In the genomic region with DNA sequence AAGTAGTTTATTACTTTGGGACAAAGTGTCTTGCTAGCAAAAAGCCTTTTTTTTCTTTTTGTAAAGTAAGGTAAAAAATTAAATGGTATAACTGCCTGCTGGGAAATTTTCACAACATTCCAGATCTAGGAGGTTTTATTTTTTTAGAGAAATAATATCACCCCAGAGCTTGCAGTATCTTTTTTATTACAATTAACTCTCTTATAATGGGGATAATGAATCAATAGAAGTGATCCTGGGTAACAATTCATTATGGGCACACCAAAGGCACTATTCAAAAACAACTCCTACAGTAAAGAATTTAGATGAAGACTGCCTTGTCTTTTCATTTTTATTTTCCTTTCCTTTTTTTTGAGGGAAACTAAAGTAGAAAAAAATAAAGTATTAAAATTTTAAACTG, we compare ENCODE assay signal across 9 mouse cellular contexts. TPM values are rescaled to one million over a fixed set of nuclear protein-coding genes. Genes with fewer than 3 reads are reported as not detected.
A peak's percentile ranks its signal among the peaks of the same experiment; 100 is the strongest.
DNase-seq lines count a peak whose midpoint lies in the region; ATAC-seq and TF ChIP-seq lines count a peak whose summit lies in the region.
"Had no signal": no experiment of that assay in that cellular context is flagged by ENCODE, and none has a peak within 500 bp of the region (broad histone marks: within the 10 kb centered on the region; RNA-seq: fewer than 3 reads in every experiment).

No protein-coding gene starts in this region.

- no peak overlapping the region for H3K9ac ChIP-seq in heart, postnatal 0 days (replicated peaks; ENCODE audit: low read depth, low read length)
- no peak overlapping the region for H3K9ac ChIP-seq in neural tube, embryonic 13.5 days
- H3K9ac ChIP-seq in hindbrain, postnatal 0 days (replicated peaks; ENCODE audit: low read length): no peak overlapping the region

- intact Hi-C loops in heart, postnatal 36 days (cut with DNase I): loop anchor here (10.0 kb wide), 1 partner anchor 320 kb away; the partner anchor contains the start of gene Ccdc88a

- peaks cover 19% of the 10 kb centered on the region for H3K4me1 ChIP-seq in heart, postnatal 0 days (ENCODE audit: control insufficient read depth, insufficient read depth)
- H3K4me1 ChIP-seq in neural tube, embryonic 13.5 days (replicated peaks): peaks cover 28% of the 10 kb centered on the region
- no peaks in the 10 kb centered on the region for H3K4me1 ChIP-seq in hindbrain, postnatal 0 days (ENCODE audit: insufficient read depth, low read length)

- peak overlapping the region; percentile 67; the same call in 1 of the 2 replicates for H3K4me2 ChIP-seq in heart, postnatal 0 days (ENCODE audit: low read depth, low read length)
- peak overlapping the region; percentile 71 for H3K4me2 ChIP-seq in neural tube, embryonic 13.5 days
- H3K4me2 ChIP-seq in hindbrain, postnatal 0 days (ENCODE audit: low read depth, low read length): peak overlapping the region; percentile 76

- H3K4me3 ChIP-seq in heart, postnatal 0 days (ENCODE audit: low read depth, low read length): peak overlapping the region; percentile 100; the same call in 1 of the 2 replicates
- H3K4me3 ChIP-seq in neural tube, embryonic 13.5 days: peak overlapping the region; percentile 97
- H3K4me3 ChIP-seq in hindbrain, postnatal 0 days (ENCODE audit: low read length): peak overlapping the region; percentile 90

- ATAC-seq in heart, postnatal 0 days (ENCODE audit: insufficient read depth, low read depth): no peak
- ATAC-seq in neural tube, embryonic 13.5 days (ENCODE audit: low read depth): no peak
- ATAC-seq in hindbrain, postnatal 0 days: no peak
- no peak for ATAC-seq in CD4-positive, CD25-positive, alpha-beta regulatory T cell, adult 4 months

- TF ChIP-seq CTCF in heart, postnatal 0 days (IDR thresholded peaks at IDR 0.05; ENCODE audit: low read depth): no peak
- TF ChIP-seq CTCF in hindbrain, postnatal 0 days (IDR thresholded peaks at IDR 0.05; ENCODE audit: low read depth): no peak

- H3K36me3 ChIP-seq in heart, postnatal 0 days (replicated peaks; ENCODE audit: control insufficient read depth, insufficient read depth, low read length): no peaks in the 10 kb centered on the region
- peaks cover 4% of the 10 kb centered on the region; the same call in 1 of the 2 replicates for H3K36me3 ChIP-seq in neural tube, embryonic 13.5 days
- H3K36me3 ChIP-seq in hindbrain, postnatal 0 days (ENCODE audit: insufficient read depth, low read length): no peaks in the 10 kb centered on the region
- H3K36me3 ChIP-seq: stomach, embryonic 15.5 days had no signal

- H3K27me3 ChIP-seq in heart, postnatal 0 days (ENCODE audit: control insufficient read depth, insufficient read depth, low read length): no peaks in the 10 kb centered on the region
- no peaks in the 10 kb centered on the region for H3K27me3 ChIP-seq in neural tube, embryonic 13.5 days
- H3K27me3 ChIP-seq in hindbrain, postnatal 0 days (ENCODE audit: insufficient read depth, low read length): no peaks in the 10 kb centered on the region
- H3K27me3 ChIP-seq: stomach, embryonic 15.5 days had no signal

- DNase-seq in heart, postnatal 0 days (ENCODE audit: low spot score): no peak
- no peak for DNase-seq in heart, postnatal 36 days
- DNase-seq in neural tube, embryonic 10.5 days (ENCODE audit: extremely low spot score, low spot score): no peak
- no peak for DNase-seq in hindbrain, postnatal 0 days (ENCODE audit: low spot score)
- no peak for DNase-seq in urinary bladder, postnatal 36 days (ENCODE audit: low spot score in 2 of 2)
- no peak for DNase-seq in gastrocnemius, adult 18-20 months (ENCODE audit: low spot score)

- no peak overlapping the region for H3K27ac ChIP-seq in heart, postnatal 0 days (ENCODE audit: low read depth)
- H3K27ac ChIP-seq in neural tube, embryonic 13.5 days (replicated peaks): no peak overlapping the region
- H3K27ac ChIP-seq in hindbrain, postnatal 0 days: no peak overlapping the region

- H3K9me3 ChIP-seq in heart, postnatal 0 days (replicated peaks; ENCODE audit: control insufficient read depth, low read length): no peaks in the 10 kb centered on the region
- H3K9me3 ChIP-seq in neural tube, embryonic 13.5 days: no peaks in the 10 kb centered on the region
- H3K9me3 ChIP-seq in hindbrain, postnatal 0 days (ENCODE audit: low read length): no peaks in the 10 kb centered on the region
- H3K9me3 ChIP-seq: stomach, embryonic 15.5 days had no signal

- no peak for TF ChIP-seq EP300 in heart, postnatal 0 days (IDR thresholded peaks at IDR 0.05; ENCODE audit: low read depth)

RNA-seq across cellular contexts. Expression of gene Rtn4, which starts 2.0 kb away (rescaled TPM):
- total RNA-seq in heart, postnatal 0 days (2014; rRNA removed; ENCODE audit: low replicate concordance): 149 and 154 TPM in 2 replicates
- polyA plus RNA-seq in heart, postnatal 0 days (2015; fragmentation: Nextera tagmentation; extraction: Ambion mirVana): 48.0 and 48.9 TPM in 2 replicates
- total RNA-seq in heart, postnatal 36 days (2021): 10 to 100 TPM; 91.7 to 95.2 TPM
- 115 and 118 TPM in 2 replicates for polyA plus RNA-seq in neural tube, embryonic 13.5 days (2015; fragmentation: Nextera tagmentation; extraction: Ambion mirVana)
- total RNA-seq in hindbrain, postnatal 0 days (2014; rRNA removed): 243 and 263 TPM in 2 replicates
- polyA plus RNA-seq in hindbrain, postnatal 0 days (2015; fragmentation: Nextera tagmentation; extraction: Ambion mirVana): 130 and 135 TPM in 2 replicates
- 10 to 100 TPM; 26.0 to 29.7 TPM for polyA plus RNA-seq in CD4-positive, CD25-positive, alpha-beta regulatory T cell, adult 4 months (2017; shearing (Covaris generic))
- 100 to 1,000 TPM; 646 to 802 TPM for total RNA-seq in gastrocnemius, adult 18-20 months (2021)
